Mouse (Mus musculus) lung, embryonic 16.5 days (tissue): Measurements from ENCODE around the gene Nhlh2. TPM values are rescaled to one million over a fixed set of nuclear protein-coding genes. Genes with fewer than 3 reads are reported as not detected.
A peak's percentile ranks its signal among the peaks of the same experiment; 100 is the strongest.

Source experiments
- ATAC-seq: fragments of 200-750 bp; cut with Nextera tagmentation; 2 replicates; pipeline ENCODE4 v1.8.0; 2017; ENCODE audit warnings: low read depth, mild to moderate bottlenecking, moderate library complexity
- H3K27ac ChIP-seq: fragments of 300-500 bp; sonication (generic); 2 replicates; pipeline ENCODE4 v1.5.1; 2014; ENCODE audit warnings: mild to moderate bottlenecking, control low read depth, low read length
- H3K27me3 ChIP-seq: fragments of 300-500 bp; sonication (generic); 2 replicates; pipeline ENCODE4 v1.6.1; 2014; ENCODE audit warnings: low read depth, low read length, mixed read lengths; ENCODE audit not compliant: control insufficient read depth, insufficient read depth
- H3K36me3 ChIP-seq: fragments of 300-500 bp; sonication (generic); 2 replicates; pipeline ENCODE4 v1.6.1; 2014; ENCODE audit warnings: low read length; ENCODE audit not compliant: control insufficient read depth, insufficient read depth
- H3K4me1 ChIP-seq: fragments of 300-500 bp; sonication (generic); replicated peaks from 2 replicates; pipeline ENCODE4 v1.6.1; 2014; ENCODE audit warnings: low read length, mixed read lengths; ENCODE audit not compliant: control insufficient read depth, insufficient read depth
- H3K4me2 ChIP-seq: fragments of 300-500 bp; sonication (generic); 2 replicates; pipeline ENCODE4 v1.6.1; 2014; ENCODE audit warnings: low read depth, low read length, control low read depth
- H3K4me3 ChIP-seq: fragments of 300-500 bp; sonication (generic); 2 replicates; pipeline ENCODE4 v1.5.1; 2014; ENCODE audit warnings: mild to moderate bottlenecking, low read length, control low read depth
- H3K9ac ChIP-seq: fragments of 300-500 bp; sonication (generic); 2 replicates; pipeline ENCODE4 v1.6.1; 2014; ENCODE audit warnings: low read length, control low read depth
- H3K9me3 ChIP-seq: fragments of 300-500 bp; sonication (generic); 2 replicates; pipeline ENCODE4 v1.6.1; 2016; ENCODE audit warnings: low read length; ENCODE audit not compliant: control insufficient read depth
- WGBS: fragments of 180-500 bp; shearing (Covaris S2); extraction: QIAGEN DNeasy Blood & Tissue Kit; methylation state at CpG from one replicate; pipeline ENCODE4 v1.1.7; 2014; 5-methylcytosine and 5-hydroxymethylcytosine counted together
- polyA plus RNA-seq: library from polyadenylated mRNA; unstranded; fragments of >200 nt; fragmentation: Nextera tagmentation; extraction: Ambion mirVana; gene quantifications from 2 replicates; pipeline ENCODE4 v1.2.1, GENCODE M21; 2015

Gene Nhlh2
- polyA plus RNA-seq, 1 experiment from 2014 or later = not detected

GRCm38 (mm10) chr3:102049207-102050104, 39.6 kb downstream of the Nhlh2 start:
- no peaks in the 10 kb centered on the region for H3K27me3 ChIP-seq
- no peaks in the 10 kb centered on the region for H3K4me1 ChIP-seq
- H3K4me2 ChIP-seq = no peak overlapping the region
- H3K4me3 ChIP-seq = no peak overlapping the region
- no peaks in the 10 kb centered on the region for H3K36me3 ChIP-seq
- no peak for ATAC-seq
- WGBS = 81% methylated on average over 14 of the region's 14 CpGs
- H3K9ac ChIP-seq = no peak overlapping the region
- no peak overlapping the region for H3K27ac ChIP-seq
- no peaks in the 10 kb centered on the region for H3K9me3 ChIP-seq

DNA sequence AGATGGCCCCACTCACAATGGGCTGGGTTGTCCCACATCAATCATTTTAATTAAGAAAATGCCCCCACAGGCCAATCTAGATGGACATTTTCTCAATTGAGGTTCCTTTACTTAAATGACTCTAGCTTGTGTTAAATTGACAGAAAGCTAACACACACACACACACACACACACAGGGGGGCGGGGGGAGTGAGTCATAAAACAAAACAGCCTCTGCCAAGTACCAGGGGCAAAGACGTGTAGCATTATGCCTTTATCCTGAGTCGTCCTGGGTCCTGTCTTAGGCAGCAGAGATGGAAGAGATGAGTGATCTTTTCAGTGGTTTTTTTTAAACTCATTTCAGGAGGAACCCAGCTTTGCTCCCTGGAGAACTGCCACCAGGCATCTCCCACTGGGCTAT, 42.2 kb downstream of the Nhlh2 start:
- Histone ChIP-seq H3K27me3 (no peaks in the 10 kb centered on the region), H3K36me3 (no peaks in the 10 kb centered on the region), H3K9ac (no peak overlapping the region), H3K27ac (no peak overlapping the region), H3K4me1 (no peaks in the 10 kb centered on the region), H3K9me3 (no peaks in the 10 kb centered on the region), H3K4me3 (no peak overlapping the region), H3K4me2 (no peak overlapping the region)
- no peak for ATAC-seq
- 48% methylated on average over 3 of the region's 3 CpGs for WGBS

DNA sequence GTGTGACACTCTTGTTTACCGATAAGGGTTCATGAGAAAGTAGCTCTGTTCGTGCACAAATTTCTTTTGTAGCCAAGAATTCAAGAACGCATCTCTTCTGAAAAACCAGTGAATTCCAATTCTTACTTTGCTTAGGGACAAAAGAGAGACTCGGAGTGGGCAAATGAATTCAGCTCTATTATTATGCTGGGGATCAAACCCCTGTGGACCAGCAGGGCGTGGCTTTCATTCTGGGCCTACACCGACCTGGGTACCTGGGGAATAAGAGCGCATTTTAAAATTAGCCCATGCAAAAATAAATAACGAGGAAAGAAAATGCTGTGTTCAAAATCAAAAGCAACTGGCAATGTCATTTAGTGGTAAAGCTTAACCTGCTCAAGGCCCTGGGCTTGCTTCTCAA, 43.4 kb downstream of the Nhlh2 start:
- no peaks in the 10 kb centered on the region for H3K4me1 ChIP-seq
- no peak overlapping the region for H3K4me3 ChIP-seq
- H3K27me3 ChIP-seq = no peaks in the 10 kb centered on the region
- WGBS = 53% methylated on average over 8 of the region's 8 CpGs
- no peaks in the 10 kb centered on the region for H3K36me3 ChIP-seq
- no peak for ATAC-seq
- H3K27ac ChIP-seq = no peak overlapping the region
- H3K9me3 ChIP-seq = no peaks in the 10 kb centered on the region
- no peak overlapping the region for H3K4me2 ChIP-seq
- H3K9ac ChIP-seq = no peak overlapping the region

- Histone ChIP-seq H3K27ac (no peak overlapping the region), H3K4me1 (no peaks in the 10 kb centered on the region), H3K27me3 (no peaks in the 10 kb centered on the region), H3K4me2 (no peak overlapping the region), H3K36me3 (no peaks in the 10 kb centered on the region), H3K4me3 (no peak overlapping the region), H3K9me3 (no peaks in the 10 kb centered on the region), H3K9ac (no peak overlapping the region)
- WGBS = 62% methylated on average over 4 of the region's 4 CpGs
- no peak for ATAC-seq
These were observed 46.0 kb downstream of the Nhlh2 start for GRCm38 (mm10) chr3:102055878-102056277.

DNA sequence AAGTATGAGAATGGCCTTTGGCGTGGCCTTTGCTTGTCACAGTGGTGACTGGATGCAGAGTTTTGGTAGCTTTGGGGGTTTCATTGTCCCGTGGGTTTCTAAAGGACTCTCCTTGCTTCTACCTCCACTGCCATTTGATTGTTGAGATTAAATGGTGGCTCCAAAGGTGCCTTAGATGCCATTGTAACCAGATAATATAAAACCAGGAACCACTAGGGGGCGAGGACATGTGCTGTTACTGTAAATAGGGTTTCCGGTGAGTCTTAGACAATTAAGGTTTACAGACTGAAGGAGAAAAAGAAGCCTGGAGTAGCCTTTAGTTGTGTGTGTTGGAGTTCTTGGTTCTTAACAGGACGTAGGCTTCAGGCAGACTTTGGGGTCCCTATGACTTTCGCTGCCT, 50.2 kb downstream of the Nhlh2 start:
- WGBS = 70% methylated on average over 6 of the region's 6 CpGs

GRCm38 (mm10) chr3:102061923-102062670, 52.2 kb downstream of the Nhlh2 start:
- Histone ChIP-seq H3K36me3 (no peaks in the 10 kb centered on the region), H3K4me3 (no peak overlapping the region), H3K9me3 (no peaks in the 10 kb centered on the region), H3K27me3 (no peaks in the 10 kb centered on the region), H3K9ac (no peak overlapping the region), H3K27ac (no peak overlapping the region), H3K4me1 (peaks cover 5% of the 10 kb centered on the region), H3K4me2 (no peak overlapping the region)
- 31% methylated on average over 14 of the region's 14 CpGs for WGBS
- peak; percentile 80; the same call in 1 of the 2 replicates for ATAC-seq

More for the DNA sequence above, 50.2 kb downstream of the Nhlh2 start:
- Histone ChIP-seq H3K27ac (no peak overlapping the region), H3K9me3 (no peaks in the 10 kb centered on the region), H3K9ac (no peak overlapping the region), H3K27me3 (no peaks in the 10 kb centered on the region), H3K36me3 (no peaks in the 10 kb centered on the region), H3K4me3 (no peak overlapping the region), H3K4me1 (peaks cover 5% of the 10 kb centered on the region), H3K4me2 (no peak overlapping the region)
- no peak for ATAC-seq

DNA sequence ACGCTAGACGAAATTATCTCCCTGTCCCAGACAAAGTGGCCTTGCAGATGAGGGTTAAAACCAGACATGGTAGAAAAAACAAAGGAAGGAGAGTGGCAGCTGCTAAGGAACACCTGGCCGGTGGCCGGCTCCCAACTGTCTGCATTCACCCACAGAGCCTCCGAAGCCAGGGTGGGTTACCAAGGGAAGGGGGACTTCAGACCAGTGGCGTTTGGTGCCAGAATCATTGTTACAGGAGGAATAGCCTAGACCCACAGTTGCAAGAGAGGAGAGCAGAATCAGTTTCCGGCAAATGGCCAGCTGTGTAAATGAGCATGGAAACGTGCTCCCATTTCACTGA, 52.8 kb downstream of the Nhlh2 start:
- 23% methylated on average over 8 of the region's 8 CpGs for WGBS
- no peaks in the 10 kb centered on the region for H3K27me3 ChIP-seq
- no peak overlapping the region for H3K27ac ChIP-seq
- peaks cover 5% of the 10 kb centered on the region for H3K4me1 ChIP-seq
- H3K4me2 ChIP-seq = no peak overlapping the region
- peak; percentile 45; the same call in 1 of the 2 replicates for ATAC-seq
- H3K4me3 ChIP-seq = no peak overlapping the region
- H3K9me3 ChIP-seq = no peaks in the 10 kb centered on the region
- no peak overlapping the region for H3K9ac ChIP-seq
- no peaks in the 10 kb centered on the region for H3K36me3 ChIP-seq

DNA sequence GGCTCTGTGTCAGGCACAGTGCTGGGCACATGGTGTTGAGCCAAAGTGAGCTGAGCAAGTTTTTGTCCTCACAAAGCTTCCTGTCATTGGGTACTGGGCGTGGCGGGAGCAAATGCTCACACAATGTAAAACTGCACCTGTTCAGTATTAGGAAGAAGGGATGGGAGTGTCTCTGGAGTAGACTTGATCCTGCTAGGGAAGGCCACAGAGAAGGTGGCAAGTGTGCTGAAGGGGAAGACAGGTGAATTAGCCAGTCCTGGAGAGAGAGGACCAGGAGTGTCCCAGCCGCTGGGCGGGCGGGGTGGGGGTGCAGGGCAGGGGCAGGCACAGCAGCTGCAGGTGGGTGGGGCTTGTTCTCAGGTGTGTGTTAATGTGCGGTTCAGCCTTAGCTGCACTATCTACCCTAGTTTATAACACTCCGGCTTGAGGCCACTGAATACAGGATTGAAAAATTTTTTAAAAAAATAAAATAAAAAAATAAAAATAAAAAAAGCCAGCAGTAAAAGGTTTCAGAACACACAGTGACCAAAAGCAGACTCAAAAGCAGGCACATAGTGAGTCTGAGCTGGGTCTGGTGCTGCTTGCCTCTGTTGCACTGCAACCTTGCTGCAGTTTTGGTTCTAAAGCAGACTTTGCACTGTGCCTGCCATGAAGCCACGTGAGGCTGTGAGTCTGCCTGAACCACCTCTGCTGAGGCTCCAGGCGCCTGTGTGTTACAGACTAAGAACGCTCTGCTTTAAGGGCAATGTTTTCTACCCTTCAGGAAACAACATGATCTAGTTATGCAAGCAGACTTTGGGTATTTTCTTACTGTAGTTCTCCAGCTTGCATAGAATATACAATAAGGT, 53.6 kb downstream of the Nhlh2 start:
- 0 out of 2 replicates have a peak, but pooled peaks have one; percentile 12 for ATAC-seq
- WGBS = 64% methylated on average over 10 of the region's 10 CpGs
- Histone ChIP-seq H3K9me3 (no peaks in the 10 kb centered on the region), H3K4me3 (no peak overlapping the region), H3K27ac (no peak overlapping the region), H3K4me1 (peaks cover 5% of the 10 kb centered on the region), H3K27me3 (no peaks in the 10 kb centered on the region), H3K4me2 (no peak overlapping the region), H3K36me3 (no peaks in the 10 kb centered on the region), H3K9ac (no peak overlapping the region)

- Histone ChIP-seq H3K9ac (no peak overlapping the region), H3K9me3 (no peaks in the 10 kb centered on the region), H3K27ac (no peak overlapping the region), H3K36me3 (no peaks in the 10 kb centered on the region), H3K4me2 (no peak overlapping the region), H3K27me3 (no peaks in the 10 kb centered on the region), H3K4me1 (peaks cover 5% of the 10 kb centered on the region), H3K4me3 (no peak overlapping the region)
- WGBS = 72% methylated on average over 6 of the region's 6 CpGs
- ATAC-seq = no peak
These were observed 54.7 kb downstream of the Nhlh2 start for GRCm38 (mm10) chr3:102064566-102064965.
